Mouse (Mus musculus) adrenal gland, postnatal 4 days (tissue): ENCODE data around the gene Id3. TPM values are rescaled to one million over a fixed set of nuclear protein-coding genes. Genes with fewer than 3 reads are reported as not detected.

Source experiments
- DNase-seq, 2 experiments: peaks; one replicate each; pipeline ENCODE4 v3.0.0; 2021 to 2022; ENCODE audit warnings: low spot score in 2 of 2, mixed read lengths in 2 of 2
- total RNA-seq, 2 experiments: library from RNA; stranded (reverse); gene quantifications; 2 replicates each; pipeline ENCODE4 v1.2.3; 2021

Gene Id3
- total RNA-seq, 2 experiments from 2014 or later, result 97.4 to 99.5 TPM

DNA sequence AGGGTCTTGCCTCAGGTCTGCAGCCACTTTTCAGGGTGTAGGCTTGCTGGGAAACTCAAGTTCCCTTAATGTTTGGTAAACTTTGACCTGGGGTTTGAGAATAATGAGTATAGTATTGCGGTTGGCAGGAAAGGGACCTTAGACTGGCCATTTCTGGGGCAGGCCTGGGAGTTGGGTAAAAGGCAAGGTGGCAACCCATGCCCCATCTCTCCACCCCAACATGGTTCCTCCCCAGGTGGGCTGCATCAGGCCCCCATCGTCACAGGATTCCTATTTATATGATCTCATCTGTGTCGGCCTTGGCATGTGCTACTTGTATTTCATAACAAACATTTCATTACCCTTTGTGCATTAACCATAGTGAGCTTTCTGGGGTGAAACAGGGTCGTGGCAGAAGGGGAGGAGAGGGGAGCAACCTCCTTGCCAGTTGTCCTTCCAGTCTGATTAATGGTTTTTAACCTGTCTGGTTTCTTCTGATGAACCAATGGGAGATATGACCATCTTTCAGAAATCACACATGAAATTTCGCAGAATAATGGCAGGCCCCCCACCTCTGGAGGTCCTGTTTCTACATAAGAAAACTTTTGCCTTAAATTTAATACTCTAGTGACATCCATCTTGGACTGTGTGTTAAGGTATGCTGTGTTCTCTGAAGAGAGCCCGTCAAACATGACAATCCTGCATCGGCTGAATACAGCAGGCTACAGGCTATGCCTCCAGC is 2.9 kb downstream of the Id3 start:
- DNase-seq, result no peak

DNA sequence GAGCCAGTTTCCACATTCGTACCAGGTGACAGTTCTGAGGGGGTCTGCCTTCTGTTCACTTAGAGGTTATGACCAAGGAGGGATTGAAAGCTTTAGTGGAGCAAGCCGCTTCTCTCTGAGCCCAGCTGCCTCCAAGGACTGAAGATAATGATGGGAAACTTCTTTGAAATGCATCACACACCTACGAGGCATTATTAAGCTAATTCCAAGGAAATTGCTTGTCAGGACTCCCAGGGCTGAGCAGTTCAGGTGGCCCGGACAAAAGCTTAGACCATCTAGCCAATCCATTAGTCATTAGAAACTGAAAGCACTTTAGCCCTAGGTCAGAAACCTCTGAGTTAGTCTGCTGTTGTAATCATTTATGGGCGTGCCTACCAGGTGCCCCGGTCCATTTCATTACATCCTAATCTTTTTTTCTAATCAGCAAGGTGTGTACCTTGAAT is 3.4 kb downstream of the Id3 start:
- DNase-seq, result no peak

DNA sequence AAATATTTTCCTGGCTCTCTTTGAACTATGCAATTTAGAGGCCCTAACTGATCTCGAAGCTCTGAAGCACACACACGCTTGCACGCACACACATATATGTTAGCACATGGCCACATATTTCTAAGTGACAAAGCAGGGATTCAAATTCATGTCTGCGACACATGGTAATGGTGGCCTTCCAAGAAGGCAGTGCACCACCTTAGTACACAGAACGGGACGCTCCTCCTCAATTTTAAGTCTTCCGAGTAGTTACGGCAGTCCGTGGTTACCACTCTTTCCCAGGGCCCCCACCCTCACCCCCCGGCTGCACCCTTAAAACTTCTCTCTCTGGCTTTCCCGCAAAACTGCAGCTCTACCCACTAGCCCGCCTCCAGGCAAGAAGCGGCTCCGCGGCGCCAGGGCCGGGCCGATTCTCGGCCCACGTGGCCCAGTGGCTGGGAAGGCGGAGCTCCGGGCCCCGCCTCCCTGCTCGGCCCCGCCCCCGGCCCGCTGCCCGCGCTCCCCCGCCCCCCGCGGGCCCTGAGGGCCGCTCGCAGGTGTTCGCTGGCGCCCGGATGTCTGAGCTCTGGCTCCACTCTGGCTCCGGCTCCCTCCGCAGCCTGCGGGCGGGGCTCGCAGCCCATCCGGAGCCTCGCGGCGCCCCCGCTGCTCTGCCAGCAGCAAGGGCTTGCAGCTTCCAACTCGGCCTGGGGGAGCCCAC is 4.3 kb downstream of the Id3 start:
- DNase-seq, result peak; percentile 65 to 78

DNA sequence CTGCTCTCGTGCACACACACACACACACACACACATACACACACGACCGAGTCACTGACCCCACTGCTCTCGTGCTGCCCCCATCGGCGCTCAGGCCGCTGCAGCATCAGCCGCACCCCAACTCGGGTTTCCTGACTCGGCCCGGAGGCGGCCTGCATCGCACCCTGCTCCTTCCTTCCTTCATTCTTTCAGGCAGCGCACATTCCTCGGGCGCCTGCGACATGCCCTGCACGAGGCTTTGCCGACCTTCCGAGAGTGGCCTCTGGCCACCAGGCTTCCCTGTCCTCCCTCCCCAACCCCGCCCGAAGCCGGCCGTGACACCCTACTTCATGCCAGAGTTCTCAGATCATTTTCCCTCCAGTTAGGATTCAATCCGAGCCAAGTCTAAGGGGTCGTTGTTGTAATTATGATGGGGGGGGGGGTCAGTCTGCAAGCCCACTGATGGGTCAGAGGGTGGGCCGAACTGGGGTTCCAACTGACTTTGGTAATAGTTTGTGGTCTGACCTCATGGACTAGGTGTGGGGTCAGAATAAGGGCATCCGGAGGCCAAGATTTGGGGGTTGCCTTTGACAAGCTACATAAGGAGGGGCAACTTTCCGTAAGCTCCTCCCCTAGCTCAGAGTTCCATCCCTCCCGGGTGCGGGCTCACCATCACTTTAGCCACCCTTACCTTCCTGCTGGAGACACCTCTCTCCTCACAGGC is 5.2 kb downstream of the Id3 start:
- DNase-seq, result peak in 1 of 2 experiments; percentile 27

DNA sequence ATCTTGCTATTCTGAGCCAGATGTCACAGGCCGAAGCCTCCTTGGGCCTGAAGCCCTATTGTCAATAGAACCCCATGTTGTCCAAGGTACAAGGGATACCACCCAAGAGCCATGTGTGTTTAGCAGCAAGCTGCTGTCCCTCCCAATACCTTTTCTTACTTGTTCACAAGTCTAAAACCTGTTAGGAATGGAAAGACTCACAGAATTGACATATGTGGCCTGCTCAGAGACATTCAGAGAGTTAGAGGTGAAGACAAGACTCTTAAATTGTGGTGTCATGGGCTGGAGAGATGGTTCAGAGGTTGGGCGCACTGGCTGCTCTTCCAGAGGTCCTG is 5.7 kb downstream of the Id3 start:
- no peak for DNase-seq

DNA sequence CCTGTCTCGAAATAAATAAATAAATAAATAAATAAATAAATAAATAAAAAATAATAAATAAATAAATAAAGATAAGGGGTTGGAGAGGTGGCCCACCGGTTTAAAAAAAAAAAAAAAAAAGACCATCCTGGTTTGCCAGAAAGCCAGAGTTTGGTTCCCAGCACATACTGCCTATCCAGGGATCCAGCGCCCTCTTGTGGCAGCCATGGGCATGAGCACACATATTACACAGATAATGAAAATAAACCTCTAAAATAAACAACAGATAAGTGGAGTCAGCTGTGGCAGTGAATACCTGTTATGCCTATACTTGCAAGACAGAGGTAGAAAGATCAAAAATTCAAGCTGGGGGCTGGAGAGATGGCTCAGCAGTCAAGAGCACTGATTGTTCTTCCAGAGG is 6.4 kb downstream of the Id3 start:
- no peak for DNase-seq

DNA sequence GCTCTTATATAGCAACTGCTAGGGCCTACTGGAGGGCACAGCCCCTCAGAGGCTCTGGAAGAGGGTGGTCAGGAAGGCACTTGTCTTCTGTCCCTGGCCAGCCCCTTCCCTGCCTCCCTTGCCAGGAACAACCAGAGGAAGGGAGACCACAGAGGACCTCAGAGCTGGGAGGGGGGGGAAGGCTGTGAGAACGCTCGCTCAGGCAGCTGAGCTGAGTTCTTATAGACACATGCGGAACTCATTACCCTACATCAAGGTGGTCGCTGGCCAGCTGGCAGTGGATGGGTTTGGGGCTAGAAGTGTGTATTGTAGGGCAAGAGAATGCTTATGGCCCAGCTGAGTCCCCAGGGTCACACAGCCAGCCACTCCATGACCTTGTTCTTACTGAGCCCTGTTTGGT is 7.3 kb downstream of the Id3 start:
- DNase-seq, result no peak

DNA sequence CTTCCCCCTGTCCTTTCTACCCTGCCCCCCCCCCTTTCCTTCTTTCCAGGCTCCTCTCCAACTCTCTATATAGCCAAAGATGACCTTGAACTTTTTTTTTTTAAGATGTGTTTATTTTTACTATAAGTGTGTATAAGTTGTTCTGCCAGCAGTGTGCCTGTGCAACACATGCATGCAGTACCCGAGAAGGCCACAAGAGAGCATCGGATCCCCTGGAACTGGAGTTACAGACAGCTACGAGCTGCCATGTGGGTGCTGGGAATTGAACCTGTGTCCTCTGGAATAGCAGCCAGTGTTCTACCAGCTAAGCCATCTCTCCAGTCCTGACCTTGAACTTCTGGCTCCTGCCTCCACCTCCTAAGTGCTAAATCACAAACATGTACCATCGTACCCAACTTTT is 9.5 kb downstream of the Id3 start:
- no peak for DNase-seq

DNA sequence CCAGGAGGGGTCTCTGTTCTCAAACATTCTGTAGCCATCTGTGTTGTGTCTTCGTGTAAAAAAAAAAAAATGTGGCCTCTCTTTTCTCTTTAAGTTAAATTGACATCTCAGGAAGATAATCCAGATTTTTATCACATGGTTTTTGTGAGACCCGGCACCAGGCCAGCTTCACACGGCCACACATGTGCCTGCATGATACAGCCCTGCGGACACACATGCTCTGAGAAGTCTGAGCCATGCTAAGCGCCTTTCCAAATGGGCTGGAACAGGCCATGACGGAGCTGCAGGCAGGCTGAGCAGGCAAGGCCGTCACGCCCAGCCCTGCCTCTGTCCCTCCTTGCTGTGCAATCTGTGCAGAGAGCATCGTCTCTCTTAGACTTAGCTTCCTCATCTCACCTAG is 11.2 kb downstream of the Id3 start:
- DNase-seq, result no peak

DNA sequence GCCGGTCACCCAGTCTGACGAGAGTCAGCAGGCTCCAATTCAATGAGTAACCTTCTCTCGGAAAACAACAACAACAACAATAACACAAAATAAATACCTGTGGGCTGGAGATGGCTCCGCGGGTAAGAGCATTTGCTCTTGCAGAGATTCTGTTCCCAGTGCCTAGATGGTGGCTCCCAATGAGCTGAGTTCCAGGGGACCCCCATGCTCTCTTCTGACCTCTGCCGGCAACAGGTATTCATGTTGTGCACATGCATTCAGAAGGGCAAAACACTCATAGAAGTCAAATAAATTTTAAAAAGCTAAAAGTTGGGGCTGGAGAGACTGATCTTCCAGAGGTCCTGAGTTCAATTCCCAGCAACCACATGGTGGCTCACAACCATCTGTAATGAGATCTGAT is 15.2 kb downstream of the Id3 start:
- no peak for DNase-seq

DNA sequence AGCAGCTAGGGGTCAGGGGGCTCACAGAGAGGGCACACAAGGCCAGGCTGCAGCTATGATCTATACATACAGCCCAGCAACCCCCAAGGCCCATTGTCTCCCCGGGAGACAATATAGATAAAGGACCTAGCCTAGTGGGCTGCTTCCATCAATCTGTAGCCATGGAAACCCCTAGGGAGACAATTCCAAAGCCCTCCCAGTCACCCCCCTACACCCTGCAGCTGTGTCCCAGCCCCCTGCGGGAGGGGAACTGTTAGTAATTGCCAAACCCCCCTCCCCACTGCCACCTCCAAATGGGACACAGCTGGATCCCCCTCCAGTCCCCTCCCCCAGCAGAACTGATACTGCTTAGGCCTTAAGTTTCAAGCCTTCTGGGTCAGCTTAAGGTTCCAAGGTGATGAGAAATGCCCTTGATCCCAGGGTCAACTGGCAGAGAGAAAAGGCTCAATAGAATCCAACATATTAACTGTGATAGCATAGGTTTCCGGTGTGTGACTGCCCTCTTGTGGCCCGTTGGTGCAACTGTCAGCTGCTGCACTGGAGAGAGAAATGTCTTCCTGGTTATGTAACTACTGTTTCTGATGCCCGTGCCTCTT is 16.6 kb downstream of the Id3 start:
- DNase-seq, result peak in 1 of 2 experiments; percentile 43

DNA sequence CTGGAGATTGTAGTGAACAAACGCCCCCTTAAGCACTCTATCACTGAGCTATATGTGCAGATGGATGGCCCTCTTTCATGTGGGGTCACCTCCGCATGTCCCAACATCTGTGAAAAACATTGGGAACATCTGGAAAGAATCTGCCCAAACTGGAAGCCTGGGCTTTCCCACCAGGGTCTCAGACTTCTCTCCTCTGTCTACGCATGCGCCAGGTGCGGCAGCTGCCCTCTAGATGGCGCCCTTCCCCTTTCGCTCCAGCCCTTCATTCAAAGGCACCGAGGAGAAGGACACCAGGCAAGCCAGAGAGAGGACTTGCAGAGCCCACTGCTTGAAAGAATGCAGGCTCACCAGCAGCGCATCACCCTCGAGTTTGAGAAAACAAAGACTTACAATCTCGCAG is 20.2 kb downstream of the Id3 start:
- peak; percentile 68 to 82 for DNase-seq

DNA sequence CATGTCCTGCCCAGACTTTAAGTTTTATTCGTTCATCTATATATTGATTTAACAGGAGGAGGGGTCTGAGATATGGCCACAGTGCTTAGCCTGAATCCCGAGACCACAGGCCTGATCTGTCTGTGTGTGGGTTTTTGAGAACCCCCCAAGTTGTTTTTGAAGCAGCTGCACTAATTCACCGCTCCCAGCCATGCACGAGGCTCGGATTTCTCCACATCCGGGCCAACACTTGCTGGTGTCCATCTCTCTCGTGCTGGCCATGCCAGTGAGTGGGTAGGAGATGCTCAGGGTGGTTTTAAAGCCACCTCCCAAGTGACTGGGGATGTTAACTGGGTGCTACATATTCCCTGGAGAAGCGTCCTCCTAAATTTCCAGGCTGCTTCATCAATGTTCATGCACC is 21.7 kb downstream of the Id3 start:
- no peak for DNase-seq

DNA sequence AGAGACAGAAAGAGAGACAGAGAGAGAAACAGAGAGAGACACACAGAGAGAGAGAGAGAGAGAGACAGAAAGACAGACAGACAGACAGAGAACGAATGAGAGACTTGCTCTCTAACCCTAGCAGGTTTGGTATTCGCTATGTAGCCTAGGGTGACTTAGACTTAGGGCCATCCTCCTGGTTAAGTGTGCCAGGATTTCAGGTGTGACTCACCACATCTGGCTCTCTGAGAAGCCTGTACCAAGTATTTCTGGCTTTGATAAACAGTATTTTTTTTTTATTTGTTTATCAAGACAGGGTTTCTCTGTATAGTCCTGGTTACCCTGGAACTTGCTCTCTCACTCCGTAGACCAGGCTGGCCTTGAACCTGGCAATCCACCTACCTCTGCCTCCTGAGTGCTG is 24.4 kb downstream of the Id3 start:
- DNase-seq, result no peak

DNA sequence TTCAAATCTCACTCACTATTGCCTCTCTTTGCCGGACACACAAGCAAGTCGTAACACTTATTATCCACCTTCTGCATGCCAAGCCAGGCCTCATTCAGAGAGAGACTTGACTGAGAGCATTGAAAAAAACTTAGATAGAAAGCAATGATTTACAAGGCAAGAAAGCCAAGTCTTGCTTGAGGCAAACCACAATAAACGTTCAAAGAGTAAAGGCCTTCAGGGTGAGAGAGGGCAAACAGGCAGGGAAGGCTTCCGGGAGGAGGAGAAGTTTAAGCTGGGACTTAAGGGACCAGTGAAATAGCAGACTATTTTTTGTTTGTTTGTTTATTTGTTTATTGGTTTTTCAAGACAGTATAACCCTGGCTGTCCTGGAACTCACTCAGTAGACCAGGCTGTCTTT is 27.1 kb downstream of the Id3 start:
- no peak for DNase-seq

DNA sequence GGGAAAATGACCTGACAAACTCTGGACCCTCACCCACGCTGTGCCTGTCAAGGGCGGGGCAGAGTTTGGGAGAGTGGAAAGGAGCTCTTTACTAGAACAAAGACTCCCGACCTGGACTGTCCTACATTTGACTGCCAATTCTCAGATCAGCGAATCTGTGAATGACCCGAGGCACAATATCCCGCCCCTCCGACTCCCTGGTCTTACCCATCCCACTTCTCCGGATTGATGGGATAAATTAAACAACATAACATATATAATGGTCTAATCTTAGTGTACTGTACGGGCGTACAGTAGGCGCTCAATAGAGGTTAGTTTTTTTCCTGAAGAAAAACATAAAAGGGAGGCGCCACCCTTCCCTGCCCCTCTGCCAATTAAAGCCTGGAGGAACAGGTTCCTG is 28.2 kb downstream of the Id3 start:
- DNase-seq, result no peak

DNA sequence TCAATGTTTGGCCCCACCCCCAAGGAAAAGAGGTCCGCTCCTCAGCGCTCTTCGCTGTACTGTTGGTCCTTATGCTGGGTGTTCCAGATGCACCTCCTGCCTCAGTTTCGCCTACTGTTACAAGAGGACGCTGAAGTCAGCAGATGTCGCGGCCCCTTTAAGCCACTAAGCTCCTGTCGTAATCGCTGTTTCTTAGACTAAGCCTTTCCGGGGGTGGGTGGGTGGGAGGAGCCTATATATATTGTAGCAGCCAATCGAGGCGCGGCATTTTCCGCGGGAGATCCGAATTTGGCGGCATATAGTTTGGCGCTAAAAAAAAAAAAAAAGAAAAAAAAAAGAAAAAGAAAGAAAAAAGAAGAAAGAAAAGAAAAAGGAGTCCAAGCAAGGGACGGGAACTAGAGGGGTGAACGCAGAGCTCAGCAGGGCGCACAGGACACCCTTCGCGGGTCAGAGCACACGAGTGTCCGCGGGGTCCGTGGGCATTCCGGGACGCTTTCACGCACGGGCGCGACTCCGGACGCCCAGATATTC is 28.8 kb downstream of the Id3 start, which contains the start of gene E2f2:
E2f2 (plus strand) TSS at position 384 of the 531 bp plus-strand sequence.
- peak in 1 of 2 experiments; percentile 57 for DNase-seq

DNA sequence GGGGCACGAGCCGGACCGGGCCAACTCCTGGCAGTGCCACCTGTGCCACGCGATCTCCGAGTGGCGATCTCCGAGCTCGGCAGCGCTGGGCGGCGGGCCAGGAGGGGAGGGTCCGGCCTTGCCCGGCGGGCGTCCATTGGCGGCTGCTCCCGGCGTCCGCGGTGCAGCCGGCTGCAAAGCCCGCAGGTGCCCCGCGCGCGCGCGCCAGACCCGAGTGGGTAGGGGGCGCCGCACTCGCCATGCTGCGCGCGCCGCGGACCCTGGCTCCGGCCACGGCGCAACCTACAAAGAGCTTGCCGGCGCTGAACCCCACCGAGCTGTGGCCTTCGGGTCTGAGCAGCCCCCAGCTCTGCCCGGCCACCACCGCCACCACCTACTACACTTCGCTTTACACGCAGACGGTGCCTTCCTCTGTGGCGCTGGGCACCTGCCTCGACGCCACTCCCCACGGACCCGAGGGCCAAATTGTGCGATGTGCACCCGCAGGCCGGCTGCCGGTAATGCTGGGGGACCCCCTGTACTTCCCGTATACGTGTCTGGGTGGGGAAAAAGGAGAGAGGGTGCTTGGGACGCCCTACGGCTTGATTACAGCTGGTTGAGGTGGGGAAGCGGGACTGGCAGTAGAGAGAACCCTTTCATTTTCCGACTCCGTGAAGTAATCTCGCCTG is 29.4 kb downstream of the Id3 start:
- DNase-seq, result peak; percentile 46 to 57

DNA sequence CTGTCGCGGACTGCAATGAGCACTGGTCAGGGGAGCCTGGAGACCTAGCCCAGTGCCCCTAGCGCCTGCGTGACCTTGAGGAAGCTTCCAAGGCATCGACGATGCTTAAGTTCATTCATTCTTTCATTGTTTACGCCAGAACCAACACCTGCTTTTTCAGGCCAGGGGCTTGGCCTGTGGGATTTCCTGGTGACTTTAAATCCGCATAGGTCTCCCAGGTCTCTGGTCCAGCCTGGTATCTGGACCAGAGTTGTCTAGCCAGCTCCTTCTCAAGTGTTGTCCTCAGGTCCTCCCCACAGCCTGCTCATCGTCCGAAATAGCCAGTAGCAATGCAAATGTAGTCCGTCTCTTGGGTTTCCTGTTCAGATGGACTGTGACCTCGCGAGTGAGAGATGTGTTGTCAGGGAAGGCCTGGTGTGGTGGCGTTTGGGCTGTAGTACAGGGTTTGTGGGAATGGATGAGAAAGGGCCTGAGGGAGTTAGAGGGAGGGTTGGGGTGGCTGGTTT is 30.0 kb downstream of the Id3 start:
- DNase-seq, result no peak

DNA sequence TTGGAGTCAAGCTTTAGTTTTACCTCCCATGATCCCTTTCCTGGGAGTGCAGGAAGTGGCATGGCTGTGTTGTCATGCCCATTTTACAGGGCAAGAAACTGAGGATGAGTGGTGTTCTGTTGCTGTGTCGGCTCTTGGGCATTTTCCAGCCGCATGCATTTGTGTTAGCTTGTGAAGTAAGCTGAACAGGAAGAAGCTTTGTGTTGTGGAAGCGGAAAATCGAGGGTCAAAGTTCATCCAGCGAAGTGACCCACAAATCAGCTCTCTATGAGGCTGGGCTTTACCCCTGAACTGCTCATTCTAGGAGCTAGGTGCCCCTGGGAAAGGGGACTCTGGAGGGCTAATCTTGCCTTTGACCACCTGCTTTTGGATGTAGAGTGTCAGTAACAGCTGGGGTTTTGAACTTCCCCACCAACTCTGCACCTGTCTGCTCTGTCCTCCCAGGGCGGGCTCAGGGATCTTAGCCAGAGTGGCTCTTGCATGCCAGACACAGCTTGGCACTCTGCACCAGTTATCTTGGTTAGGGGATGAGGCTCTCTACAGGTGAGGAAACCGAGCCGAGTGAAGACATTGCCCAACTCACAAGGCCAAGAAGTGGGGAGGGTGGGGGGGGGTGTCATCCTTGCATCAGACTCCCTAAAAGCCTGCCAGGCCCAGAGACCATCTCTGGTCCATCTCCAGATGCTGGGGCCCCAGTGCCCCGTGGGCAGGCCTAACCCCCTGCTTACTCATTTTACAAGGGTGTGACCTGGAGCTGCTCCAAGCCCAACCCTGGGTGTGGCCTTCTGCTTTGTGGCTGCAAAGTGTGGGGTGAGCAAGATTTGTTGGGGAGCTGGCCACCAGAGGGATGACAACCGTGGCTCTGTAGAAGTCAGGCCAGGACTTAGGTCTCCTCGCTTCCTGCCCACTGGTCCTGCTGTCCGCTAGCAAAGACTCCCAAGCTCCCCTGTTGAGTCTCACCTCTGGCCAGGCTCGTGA is 31.2 kb downstream of the Id3 start:
- no peak for DNase-seq
